Mouse (Mus musculus): Measurements from ENCODE around the gene Setmar.

The Setmar gene

GRCm38 (mm10) chr6:108064918-108065526, at the start of gene Setmar:
TSS of gene Setmar (plus strand) at chr6:108065045.
- TF ChIP-seq GATA4 (IDR thresholded peaks at IDR 0.05; ENCODE audit: insufficient replicate concordance, low read length), result no peak

DNA sequence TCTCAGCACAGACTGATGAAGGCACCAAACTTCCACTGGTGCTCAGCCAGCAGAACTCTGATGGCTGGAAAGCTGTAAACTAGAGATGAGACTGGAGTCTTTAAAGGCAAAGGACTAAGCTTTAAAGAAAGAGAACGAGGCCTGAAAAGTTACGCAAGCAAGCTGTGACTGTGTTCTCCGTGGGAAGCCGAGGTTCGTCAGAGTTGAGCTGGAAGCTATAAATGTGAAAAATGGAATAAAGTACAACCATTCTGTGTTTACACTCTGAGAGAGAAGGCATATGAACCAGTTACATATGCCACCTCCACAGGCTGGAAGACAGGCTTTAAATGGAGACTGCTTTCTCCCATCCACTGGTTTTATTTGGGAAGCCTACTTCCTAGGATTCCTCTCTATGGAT, 43.2 kb upstream of the Setmar start:
- no peak for TF ChIP-seq GATA4 (IDR thresholded peaks at IDR 0.05; ENCODE audit: insufficient replicate concordance, low read length)

DNA sequence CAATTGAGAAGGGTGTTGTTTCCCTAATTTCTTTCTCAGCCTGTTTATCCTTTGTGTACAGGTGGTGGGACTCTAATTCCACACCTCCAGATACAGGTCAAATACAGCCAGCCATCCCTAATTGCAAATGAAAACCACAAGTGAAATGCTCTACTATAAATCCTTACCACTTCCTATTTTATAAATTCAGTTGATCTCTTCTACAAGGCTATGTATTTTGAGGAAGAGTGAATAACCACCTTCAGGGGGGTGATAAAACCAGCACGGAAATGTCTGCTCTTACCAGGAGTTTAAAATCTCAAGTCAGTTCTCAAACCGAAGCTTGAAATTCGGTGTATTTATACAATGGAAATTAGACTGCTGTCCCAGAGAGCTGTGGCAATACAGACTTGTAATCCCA, 8.9 kb upstream of the Setmar start:
- no peak for TF ChIP-seq GATA4 (IDR thresholded peaks at IDR 0.05; ENCODE audit: insufficient replicate concordance, low read length)

GRCm38 (mm10) chr6:108057353-108057752, 7.5 kb upstream of the Setmar start:
- no peak for TF ChIP-seq GATA4 (IDR thresholded peaks at IDR 0.05; ENCODE audit: insufficient replicate concordance, low read length)

DNA sequence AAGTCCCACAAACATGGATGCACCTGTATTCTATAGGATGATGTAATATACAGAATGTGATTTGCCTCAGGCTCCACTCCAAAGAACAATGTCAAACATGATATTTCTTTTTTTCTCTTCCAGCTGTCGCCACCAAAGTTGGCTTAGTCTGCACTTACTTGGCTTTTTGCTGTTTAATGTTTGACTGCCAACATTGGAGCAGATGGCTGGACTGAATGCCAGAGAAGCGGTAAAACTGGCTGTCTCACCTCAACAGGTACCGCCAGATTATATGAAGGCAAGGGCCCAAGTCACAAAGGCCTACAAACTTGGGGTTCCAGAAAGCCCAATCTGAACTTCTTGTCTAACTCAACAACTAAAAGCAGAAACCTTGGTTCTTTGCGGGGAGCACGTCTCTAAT, 6.8 kb upstream of the Setmar start:
- TF ChIP-seq GATA4 (IDR thresholded peaks at IDR 0.05; ENCODE audit: insufficient replicate concordance, low read length), result no peak

DNA sequence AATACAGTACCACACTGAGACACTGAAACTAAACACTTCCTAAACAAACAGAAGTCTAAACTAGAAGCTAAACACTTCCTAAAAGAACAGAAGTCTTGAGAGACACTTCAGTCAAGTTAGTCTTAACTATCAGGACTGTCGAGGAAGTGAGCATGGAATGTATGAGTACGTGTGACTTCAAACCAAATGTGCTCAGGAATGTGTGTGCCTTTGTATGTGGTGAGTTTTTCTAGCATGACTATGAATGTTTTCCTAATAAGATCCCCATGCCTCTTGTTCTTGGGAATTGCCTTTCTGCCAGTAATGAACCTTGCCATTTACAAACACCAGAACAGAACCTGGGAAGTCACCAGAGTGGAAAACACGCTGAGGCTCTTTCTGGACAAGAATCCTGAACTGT, 3.7 kb upstream of the Setmar start:
- no peak for TF ChIP-seq GATA4 (IDR thresholded peaks at IDR 0.05; ENCODE audit: insufficient replicate concordance, low read length)

- no peak for TF ChIP-seq GATA4 (IDR thresholded peaks at IDR 0.05; ENCODE audit: insufficient replicate concordance, low read length)
Measured at GRCm38 (mm10) chr6:108065583-108065982, 738 bp downstream of the Setmar start.

DNA sequence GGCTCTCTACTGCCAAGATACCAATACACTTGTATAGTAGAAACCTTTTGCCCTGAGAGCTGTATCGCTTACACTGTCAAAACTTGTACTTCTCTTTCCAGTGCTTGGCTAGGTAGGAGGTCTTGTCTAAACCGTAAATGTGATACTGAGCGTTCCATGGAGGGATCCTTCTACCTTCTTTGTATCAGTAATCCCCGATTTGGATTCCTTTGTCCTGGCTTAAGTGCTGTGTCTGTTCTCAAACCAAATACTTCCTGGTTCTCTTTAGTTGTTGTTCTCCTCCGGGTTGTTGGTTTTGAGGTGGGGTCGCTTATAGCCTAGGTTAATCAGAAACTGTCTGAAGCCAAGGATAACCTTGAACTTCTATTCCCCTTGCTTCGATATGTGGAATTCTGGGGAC, 6.1 kb downstream of the Setmar start:
- TF ChIP-seq GATA4 (IDR thresholded peaks at IDR 0.05; ENCODE audit: insufficient replicate concordance, low read length), result no peak

- TF ChIP-seq GATA4 (IDR thresholded peaks at IDR 0.05; ENCODE audit: insufficient replicate concordance, low read length), result no peak
Measured at GRCm38 (mm10) chr6:108073071-108073470, 8.2 kb downstream of the Setmar start.

GRCm38 (mm10) chr6:108073931-108074330, 9.1 kb downstream of the Setmar start:
- no peak for TF ChIP-seq GATA4 (IDR thresholded peaks at IDR 0.05; ENCODE audit: insufficient replicate concordance, low read length)

DNA sequence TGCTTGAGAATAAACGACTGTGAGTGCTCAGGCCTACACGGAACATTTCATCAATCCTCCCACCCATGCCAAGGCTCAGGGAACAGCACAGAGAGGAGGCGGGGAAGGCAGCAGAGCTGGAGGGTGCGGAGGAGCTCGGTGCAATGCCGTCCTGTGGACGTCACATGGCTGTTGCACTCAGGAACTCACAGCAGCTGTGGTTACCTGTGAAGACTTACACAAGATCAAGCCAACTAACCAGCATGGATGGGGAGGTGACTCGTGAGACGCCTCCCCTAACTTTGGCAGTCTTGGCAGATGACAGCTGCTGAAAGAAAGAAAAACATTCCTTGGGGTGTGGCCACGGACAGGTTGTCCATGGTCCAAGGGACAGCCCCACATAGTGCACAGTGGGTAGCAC, 9.8 kb downstream of the Setmar start:
- TF ChIP-seq GATA4 (IDR thresholded peaks at IDR 0.05; ENCODE audit: insufficient replicate concordance, low read length), result no peak

GRCm38 (mm10) chr6:108075857-108076256, 11.0 kb downstream of the Setmar start:
- TF ChIP-seq GATA4 (IDR thresholded peaks at IDR 0.05; ENCODE audit: insufficient replicate concordance, low read length), result no peak

- no peak for TF ChIP-seq GATA4 (IDR thresholded peaks at IDR 0.05; ENCODE audit: insufficient replicate concordance, low read length)
Measured at GRCm38 (mm10) chr6:108091296-108091695, 26.5 kb downstream of the Setmar start.

DNA sequence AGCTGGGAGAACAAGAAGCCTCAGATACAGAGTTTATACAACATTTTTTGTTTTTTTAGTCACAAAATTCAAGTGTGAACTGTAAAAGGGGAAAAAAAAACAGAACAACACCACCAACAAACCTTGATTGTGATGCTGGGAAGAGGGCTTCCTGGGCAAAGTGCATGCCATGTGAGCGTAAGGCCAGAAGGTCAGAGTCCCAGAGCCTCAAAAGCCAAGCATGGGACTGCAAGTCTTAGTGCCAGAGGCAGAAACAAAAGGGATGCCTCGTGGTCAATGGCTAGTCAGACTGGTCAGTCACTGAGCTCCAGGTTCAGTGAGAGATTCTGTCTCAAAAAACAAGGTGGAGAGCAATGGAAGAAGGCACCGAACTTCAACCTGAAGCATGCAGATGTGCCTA, 27.8 kb downstream of the Setmar start:
- no peak for TF ChIP-seq GATA4 (IDR thresholded peaks at IDR 0.05; ENCODE audit: insufficient replicate concordance, low read length)

GRCm38 (mm10) chr6:108093449-108093848, 28.6 kb downstream of the Setmar start:
- TF ChIP-seq GATA4 (IDR thresholded peaks at IDR 0.05; ENCODE audit: insufficient replicate concordance, low read length), result no peak

- no peak for TF ChIP-seq GATA4 (IDR thresholded peaks at IDR 0.05; ENCODE audit: insufficient replicate concordance, low read length)
Measured at GRCm38 (mm10) chr6:108095445-108095844, 30.6 kb downstream of the Setmar start.

- TF ChIP-seq GATA4 (IDR thresholded peaks at IDR 0.05; ENCODE audit: insufficient replicate concordance, low read length), result no peak
Measured at GRCm38 (mm10) chr6:108098171-108098845, 33.5 kb downstream of the Setmar start.

All from liver, adult (tissue).